28 mouse cellular contexts compared by ENCODE assay signal in the genomic region with DNA sequence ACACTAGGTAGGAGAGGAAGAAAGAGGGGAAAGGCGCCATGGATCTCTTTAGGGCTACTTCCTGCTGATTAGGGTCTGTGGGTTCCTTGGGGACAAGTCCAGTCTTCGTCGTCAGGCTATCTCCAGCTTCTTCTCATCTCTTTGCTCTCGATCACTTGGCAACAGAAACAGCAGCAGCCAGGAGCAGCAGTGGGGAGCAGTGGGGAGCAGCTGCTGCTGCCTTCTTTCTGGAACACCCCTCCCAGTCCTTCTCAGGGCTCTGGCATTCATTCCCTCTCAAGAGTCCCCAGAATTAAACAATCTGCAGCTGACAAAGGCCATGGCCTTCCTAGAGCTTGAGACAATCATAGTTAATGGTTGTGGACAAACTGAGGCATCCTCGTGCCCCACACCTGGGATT. TPM values are rescaled to one million over a fixed set of nuclear protein-coding genes. Genes with fewer than 3 reads are reported as not detected.
A peak's percentile ranks its signal among the peaks of the same experiment; 100 is the strongest.
DNase-seq lines count a peak whose midpoint lies in the region; ATAC-seq and TF ChIP-seq lines count a peak whose summit lies in the region.
"Had no signal": no experiment of that assay in that cellular context is flagged by ENCODE, and none has a peak within 500 bp of the region (broad histone marks: within the 10 kb centered on the region; RNA-seq: fewer than 3 reads in every experiment).

No protein-coding gene starts in this region.

- H3K9ac ChIP-seq in stomach, postnatal 0 days (ENCODE audit: low read length), result no peak overlapping the region
- H3K9ac ChIP-seq in hindbrain, embryonic 14.5 days, result no peak overlapping the region
- H3K9ac ChIP-seq: forebrain, embryonic 13.5 days; heart, embryonic 12.5 days; heart, embryonic 15.5 days; hindbrain, embryonic 12.5 days; intestine, embryonic 15.5 days had no signal

- no peak for TF ChIP-seq CTCF in stomach, postnatal 0 days (IDR thresholded peaks at IDR 0.05; ENCODE audit: low read depth)

- peak; percentile 81 for DNase-seq in heart, adult 11 months
- DNase-seq in heart, postnatal 10 days, result no peak
- peak; percentile 24 for DNase-seq in testis, postnatal 10 days (ENCODE audit: low spot score)
- no peak for DNase-seq in testis, postnatal 14 days (ENCODE audit: low spot score)
- DNase-seq in stomach, postnatal 0 days (ENCODE audit: low spot score), result peak; percentile 2
- DNase-seq in hindbrain, embryonic 14.5 days (ENCODE audit: low spot score), result no peak
- DNase-seq: adrenal gland, postnatal 10 days; adrenal gland, postnatal 36 days; cerebellum, adult 11 months; cerebellum, adult 8-10 months; cerebellum, postnatal 36 days; embryo, embryonic 11 days; gastrocnemius, postnatal 10 days; gastrocnemius, postnatal 36 days; heart, postnatal 14 days; kidney, adult 11 months had no signal

- intact Hi-C loops in heart, postnatal 10 days (cut with DNase I), result no loop called here

- no peak overlapping the region for H3K4me2 ChIP-seq in stomach, postnatal 0 days (replicated peaks; ENCODE audit: low read depth)
- H3K4me2 ChIP-seq in hindbrain, embryonic 14.5 days (replicated peaks), result no peak overlapping the region
- H3K4me2 ChIP-seq: forebrain, embryonic 13.5 days; heart, embryonic 12.5 days; heart, embryonic 15.5 days; hindbrain, embryonic 12.5 days; intestine, embryonic 15.5 days had no signal

- ATAC-seq in stomach, postnatal 0 days (ENCODE audit: low FRiP score, low TSS enrichment), result no peak
- ATAC-seq in hindbrain, embryonic 14.5 days (ENCODE audit: low FRiP score), result no peak
- ATAC-seq: activated CD4-positive, CD25-positive, alpha-beta regulatory T cell, adult 4 months; CD4-positive, CD25-positive, alpha-beta regulatory T cell, adult 4 months; forebrain, embryonic 13.5 days; forebrain, embryonic 16.5 days; hindbrain, embryonic 16.5 days; intestine, embryonic 15.5 days had no signal

- no peaks in the 10 kb centered on the region for H3K9me3 ChIP-seq in stomach, postnatal 0 days (ENCODE audit: control insufficient read depth, low read length)
- H3K9me3 ChIP-seq in hindbrain, embryonic 14.5 days (ENCODE audit: control insufficient read depth, low read length), result no peaks in the 10 kb centered on the region
- H3K9me3 ChIP-seq: forebrain, embryonic 10.5 days; forebrain, embryonic 13.5 days; heart, embryonic 12.5 days; heart, embryonic 15.5 days; hindbrain, embryonic 12.5 days; intestine, embryonic 15.5 days had no signal

- H3K4me3 ChIP-seq in stomach, postnatal 0 days (ENCODE audit: low read depth, low read length), result no peak overlapping the region
- H3K4me3 ChIP-seq in hindbrain, embryonic 14.5 days (replicated peaks; ENCODE audit: low read length), result no peak overlapping the region
- H3K4me3 ChIP-seq: forebrain, embryonic 10.5 days; forebrain, embryonic 13.5 days; heart, embryonic 12.5 days; heart, embryonic 15.5 days; hindbrain, embryonic 12.5 days; intestine, embryonic 15.5 days had no signal

- WGBS in stomach, postnatal 0 days, result 61% methylated on average over 5 of the region's 5 CpGs
- WGBS in hindbrain, embryonic 14.5 days, result 51% methylated on average over 5 of the region's 5 CpGs

- no peak for TF ChIP-seq EP300 in stomach, postnatal 0 days (optimal IDR thresholded peaks at IDR 0.05)

- no peaks in the 10 kb centered on the region for H3K4me1 ChIP-seq in stomach, postnatal 0 days (replicated peaks; ENCODE audit: control insufficient read depth, insufficient read depth)
- H3K4me1 ChIP-seq in hindbrain, embryonic 14.5 days (replicated peaks; ENCODE audit: control insufficient read depth, insufficient read depth, low read length), result no peaks in the 10 kb centered on the region
- H3K4me1 ChIP-seq: forebrain, embryonic 10.5 days; heart, embryonic 12.5 days; heart, embryonic 15.5 days; intestine, embryonic 15.5 days had no signal

- no peaks in the 10 kb centered on the region for H3K36me3 ChIP-seq in stomach, postnatal 0 days (ENCODE audit: control insufficient read depth, insufficient read depth, low read length)
- H3K36me3 ChIP-seq in hindbrain, embryonic 14.5 days (replicated peaks; ENCODE audit: control insufficient read depth, insufficient read depth), result no peaks in the 10 kb centered on the region
- H3K36me3 ChIP-seq: forebrain, embryonic 10.5 days; heart, embryonic 12.5 days; heart, embryonic 15.5 days; hindbrain, embryonic 12.5 days; intestine, embryonic 15.5 days had no signal

- no peaks in the 10 kb centered on the region; the same call in 1 of the 2 replicates for H3K27me3 ChIP-seq in stomach, postnatal 0 days (ENCODE audit: control insufficient read depth, insufficient read depth, low read length)
- no peaks in the 10 kb centered on the region for H3K27me3 ChIP-seq in hindbrain, embryonic 14.5 days (ENCODE audit: control insufficient read depth, insufficient read depth, low read length)
- H3K27me3 ChIP-seq: hindbrain, embryonic 12.5 days; intestine, embryonic 15.5 days had no signal

- no peak overlapping the region for H3K27ac ChIP-seq in stomach, postnatal 0 days (replicated peaks)
- no peak overlapping the region for H3K27ac ChIP-seq in hindbrain, embryonic 14.5 days
- H3K27ac ChIP-seq: forebrain, embryonic 10.5 days; forebrain, embryonic 13.5 days; heart, embryonic 15.5 days; hindbrain, embryonic 12.5 days; intestine, embryonic 15.5 days had no signal

RNA-seq across cellular contexts. Expression of a gene that starts 7.6 kb away (rescaled TPM):
- 10 to 100 TPM; 11.9 to 12.4 TPM for total RNA-seq in heart, postnatal 10 days (2021)
- polyA plus RNA-seq in stomach, postnatal 0 days (2015; fragmentation: Nextera tagmentation; extraction: Ambion mirVana), result 2.2 and 2.3 TPM in 2 replicates
- 1.0 and 1.2 TPM in 2 replicates for polyA plus RNA-seq in hindbrain, embryonic 14.5 days (2014; fragmentation: Nextera tagmentation; extraction: Ambion mirVana)
- total RNA-seq: granulocyte monocyte progenitor cell, adult 5-6 weeks; MEL had no signal
- polyA plus RNA-seq: CD4-positive, CD25-positive, alpha-beta regulatory T cell, adult 4 months; forebrain, embryonic 10.5 days had no signal

Comparison
In these comparisons a context has a peak if more than half of its experiments do, and no peak if none do; other contexts are left out.
1. DNase-seq: peak in heart, adult 11 months (single experiment), testis, postnatal 10 days (single experiment) and stomach, postnatal 0 days (single experiment); none in heart, postnatal 10 days (0 of 2), testis, postnatal 14 days (single experiment) and hindbrain, embryonic 14.5 days (single experiment).